Mouse (Mus musculus): ENCODE measurements around the gene Syp. TPM values are rescaled to one million over a fixed set of nuclear protein-coding genes. Genes with fewer than 3 reads are reported as not detected.
A peak's percentile ranks its signal among the peaks of the same experiment; 100 is the strongest.

Syp gene
- polyA plus RNA-seq, 1 experiment from 2014 or later: 0.36 TPM

DNA sequence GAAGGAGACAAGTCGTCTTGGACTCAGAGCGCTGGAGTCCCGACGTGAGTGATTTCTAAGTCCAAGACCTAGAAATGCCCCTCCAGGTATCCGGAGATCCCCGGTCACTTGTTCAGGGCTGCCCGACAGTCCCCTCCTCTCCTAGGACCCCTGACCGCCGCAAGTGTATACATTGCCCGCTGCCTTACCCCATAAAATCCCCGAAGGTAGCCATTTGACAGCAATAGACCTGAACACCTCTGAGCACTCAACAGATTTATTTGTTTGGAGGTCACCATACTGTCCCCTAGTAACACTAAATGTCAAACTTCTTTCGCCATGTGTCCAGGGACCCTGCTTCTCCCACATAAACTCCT lies 41.8 kb downstream of the Syp start:
- H3K4me2 ChIP-seq: peak overlapping the region; percentile 61
- H3K36me3 ChIP-seq (replicated peaks): no peaks in the 10 kb centered on the region
- H3K9ac ChIP-seq: no peak overlapping the region
- H3K27me3 ChIP-seq: 0 out of 2 replicates have a peak, but pooled peaks cover under 1% of the 10 kb centered on the region
- no peak overlapping the region for H3K27ac ChIP-seq (replicated peaks)
- WGBS (ENCODE audit: insufficient replicate concordance): 27% methylated on average over 12 of the region's 12 CpGs
- peaks cover 7% of the 10 kb centered on the region for H3K4me1 ChIP-seq (replicated peaks)
- peak overlapping the region; percentile 30 for H3K4me3 ChIP-seq (replicated peaks)
- ATAC-seq (ENCODE audit: insufficient read depth): peak; percentile 25; the same call in 1 of the 2 replicates
- no peaks in the 10 kb centered on the region for H3K9me3 ChIP-seq (replicated peaks)

GRCm38 (mm10) chrX:7680864-7681263 lies 42.6 kb downstream of the Syp start, which contains the start of gene Magix:
Gene Magix (minus strand): TSS chrX:7681251.
- H3K27ac ChIP-seq (replicated peaks): no peak within 1 kb of the TSS
- H3K4me3 ChIP-seq (replicated peaks): peak within 1 kb of the TSS; percentile 30; the same call in 1 of the 2 replicates
- H3K4me1 ChIP-seq (replicated peaks): peaks cover 7% of the 10 kb centered on the region
- H3K9me3 ChIP-seq (replicated peaks): no peaks in the 10 kb centered on the region
- H3K9ac ChIP-seq: no peak within 1 kb of the TSS
- WGBS (ENCODE audit: insufficient replicate concordance): 64% methylated on average over 14 of the region's 14 CpGs
- H3K4me2 ChIP-seq: peak within 1 kb of the TSS; percentile 61
- no peaks in the 10 kb centered on the region for H3K27me3 ChIP-seq
- ATAC-seq (ENCODE audit: insufficient read depth): no peak
- H3K36me3 ChIP-seq (replicated peaks): no peaks in the 10 kb centered on the region

GRCm38 (mm10) chrX:7688321-7688720 lies 50.0 kb downstream of the Syp start:
- no peak overlapping the region for H3K9ac ChIP-seq
- 79% methylated on average over 2 of the region's 2 CpGs for WGBS (ENCODE audit: insufficient replicate concordance)
- no peaks in the 10 kb centered on the region for H3K4me1 ChIP-seq (replicated peaks)
- H3K9me3 ChIP-seq (replicated peaks): no peaks in the 10 kb centered on the region
- H3K4me2 ChIP-seq: no peak overlapping the region
- no peak for ATAC-seq (ENCODE audit: insufficient read depth)
- no peak overlapping the region for H3K4me3 ChIP-seq (replicated peaks)
- no peaks in the 10 kb centered on the region for H3K27me3 ChIP-seq
- H3K27ac ChIP-seq (replicated peaks): no peak overlapping the region
- no peaks in the 10 kb centered on the region for H3K36me3 ChIP-seq (replicated peaks)

GRCm38 (mm10) chrX:7690486-7690885 lies 52.2 kb downstream of the Syp start:
- no peak overlapping the region for H3K9ac ChIP-seq
- ATAC-seq (ENCODE audit: insufficient read depth): no peak
- no peaks in the 10 kb centered on the region for H3K27me3 ChIP-seq
- no peaks in the 10 kb centered on the region for H3K9me3 ChIP-seq (replicated peaks)
- WGBS (ENCODE audit: insufficient replicate concordance): 45% methylated on average over 3 of the region's 3 CpGs
- no peaks in the 10 kb centered on the region for H3K4me1 ChIP-seq (replicated peaks)
- H3K27ac ChIP-seq (replicated peaks): no peak overlapping the region
- H3K4me2 ChIP-seq: no peak overlapping the region
- H3K4me3 ChIP-seq (replicated peaks): no peak overlapping the region
- no peaks in the 10 kb centered on the region for H3K36me3 ChIP-seq (replicated peaks)

GRCm38 (mm10) chrX:7692862-7693261 lies 54.6 kb downstream of the Syp start:
- H3K36me3 ChIP-seq (replicated peaks): no peaks in the 10 kb centered on the region
- peaks cover under 1% of the 10 kb centered on the region; the same call in 1 of the 2 replicates for H3K4me1 ChIP-seq (replicated peaks)
- H3K27ac ChIP-seq (replicated peaks): no peak overlapping the region
- H3K4me2 ChIP-seq: no peak overlapping the region
- H3K27me3 ChIP-seq: no peaks in the 10 kb centered on the region
- no peaks in the 10 kb centered on the region for H3K9me3 ChIP-seq (replicated peaks)
- no peak overlapping the region for H3K4me3 ChIP-seq (replicated peaks)
- ATAC-seq (ENCODE audit: insufficient read depth): no peak
- WGBS (ENCODE audit: insufficient replicate concordance): 29% methylated on average over 4 of the region's 4 CpGs
- no peak overlapping the region for H3K9ac ChIP-seq

GRCm38 (mm10) chrX:7696520-7696919 lies 58.2 kb downstream of the Syp start:
- no peak overlapping the region for H3K9ac ChIP-seq
- ATAC-seq (ENCODE audit: insufficient read depth): no peak; the same call in 1 of the 2 replicates
- peak overlapping the region; percentile 71 for H3K4me3 ChIP-seq (replicated peaks)
- WGBS (ENCODE audit: insufficient replicate concordance): 34% methylated on average over 6 of the region's 6 CpGs
- peaks cover 10% of the 10 kb centered on the region for H3K4me1 ChIP-seq (replicated peaks)
- H3K27ac ChIP-seq (replicated peaks): no peak overlapping the region
- H3K27me3 ChIP-seq: no peaks in the 10 kb centered on the region
- H3K9me3 ChIP-seq (replicated peaks): no peaks in the 10 kb centered on the region
- peaks cover 21% of the 10 kb centered on the region for H3K36me3 ChIP-seq (replicated peaks)
- peak overlapping the region; percentile 45 for H3K4me2 ChIP-seq

GRCm38 (mm10) chrX:7696954-7697381 lies 58.7 kb downstream of the Syp start, which contains the start of gene Gpkow:
Gene Gpkow (plus strand): TSS chrX:7697131.
- no peaks in the 10 kb centered on the region for H3K9me3 ChIP-seq (replicated peaks)
- H3K27ac ChIP-seq (replicated peaks): peak within 1 kb of the TSS; percentile 74
- peak; percentile 96 for ATAC-seq (ENCODE audit: insufficient read depth)
- H3K27me3 ChIP-seq: no peaks in the 10 kb centered on the region
- H3K4me2 ChIP-seq: peak within 1 kb of the TSS; percentile 68
- WGBS (ENCODE audit: insufficient replicate concordance): 12% methylated on average over 33 of the region's 33 CpGs
- H3K4me3 ChIP-seq (replicated peaks): peak within 1 kb of the TSS; percentile 71
- H3K4me1 ChIP-seq (replicated peaks): peaks cover 10% of the 10 kb centered on the region
- H3K36me3 ChIP-seq (replicated peaks): peaks cover 25% of the 10 kb centered on the region
- H3K9ac ChIP-seq: peak within 1 kb of the TSS; percentile 69

Other genes with a start within 250 kb of the Syp start
- gene Foxp3, start 64.8 kb upstream of the Syp start, polyA plus RNA-seq (2015; fragmentation: Nextera tagmentation; extraction: Ambion mirVana): 0.02 and 0.23 TPM in 2 replicates
- gene Ppp1r3f, start 64.2 kb upstream of the Syp start, polyA plus RNA-seq (2015; fragmentation: Nextera tagmentation; extraction: Ambion mirVana): 0.06 and 0.21 TPM in 2 replicates
- 18.0 and 19.8 TPM in 2 replicates for gene Ccdc22, start 33.0 kb upstream of the Syp start, polyA plus RNA-seq (2015; fragmentation: Nextera tagmentation; extraction: Ambion mirVana)
- gene Cacna1f, start 31.4 kb upstream of the Syp start, polyA plus RNA-seq (2015; fragmentation: Nextera tagmentation; extraction: Ambion mirVana): 0.07 and 0.09 TPM in 2 replicates
- gene Prickle3, start 18.8 kb downstream of the Syp start, polyA plus RNA-seq (2015; fragmentation: Nextera tagmentation; extraction: Ambion mirVana): 1.1 and 1.5 TPM in 2 replicates
- 27.5 and 28.8 TPM in 2 replicates for gene Plp2, start 32.9 kb downstream of the Syp start, polyA plus RNA-seq (2015; fragmentation: Nextera tagmentation; extraction: Ambion mirVana)
- 0.09 and 0.12 TPM in 2 replicates for gene Magix, start 42.8 kb downstream of the Syp start, polyA plus RNA-seq (2015; fragmentation: Nextera tagmentation; extraction: Ambion mirVana)
- 13.3 and 14.1 TPM in 2 replicates for gene Gpkow, start 58.7 kb downstream of the Syp start, polyA plus RNA-seq (2015; fragmentation: Nextera tagmentation; extraction: Ambion mirVana)
- gene Wdr45, start 75.9 kb downstream of the Syp start, polyA plus RNA-seq (2015; fragmentation: Nextera tagmentation; extraction: Ambion mirVana): 16.0 and 17.5 TPM in 2 replicates
- 0.31 TPM in 1 of 2 replicates, not detected in the other for gene Gm45208, start 83.8 kb downstream of the Syp start, polyA plus RNA-seq (2015; fragmentation: Nextera tagmentation; extraction: Ambion mirVana)
- 5.6 and 5.8 TPM in 2 replicates for gene Praf2, start 90.0 kb downstream of the Syp start, polyA plus RNA-seq (2015; fragmentation: Nextera tagmentation; extraction: Ambion mirVana)
- gene Ccdc120, start 112.4 kb downstream of the Syp start, polyA plus RNA-seq (2015; fragmentation: Nextera tagmentation; extraction: Ambion mirVana): 0.92 and 1.5 TPM in 2 replicates
- gene Tfe3, start 124.1 kb downstream of the Syp start, polyA plus RNA-seq (2015; fragmentation: Nextera tagmentation; extraction: Ambion mirVana): 9.2 and 11.8 TPM in 2 replicates
- gene Gripap1, start 151.3 kb downstream of the Syp start, polyA plus RNA-seq (2015; fragmentation: Nextera tagmentation; extraction: Ambion mirVana): 25.5 and 27.4 TPM in 2 replicates
- gene Kcnd1, start 183.8 kb downstream of the Syp start, polyA plus RNA-seq (2015; fragmentation: Nextera tagmentation; extraction: Ambion mirVana): 0.18 and 0.37 TPM in 2 replicates
- 44.9 and 54.4 TPM in 2 replicates for gene Otud5, start 202.9 kb downstream of the Syp start, polyA plus RNA-seq (2015; fragmentation: Nextera tagmentation; extraction: Ambion mirVana)
- 3.5 TPM in 2 replicates for gene Pim2, start 239.8 kb downstream of the Syp start, polyA plus RNA-seq (2015; fragmentation: Nextera tagmentation; extraction: Ambion mirVana)
- gene Slc35a2, start 245.6 kb downstream of the Syp start, polyA plus RNA-seq (2015; fragmentation: Nextera tagmentation; extraction: Ambion mirVana): 14.3 and 17.5 TPM in 2 replicates